Mouse (Mus musculus) erythroblast, embryonic 14.5 days (primary cell): ENCODE results near the gene Esp8.

Experiments
- GATA1 ChIP-seq: IDR thresholded peaks from 2 replicates; pipeline ENCODE4 v1.6.1; 2012; ENCODE audit warnings: low read length, inconsistent platforms, mixed read lengths
- TAL1 ChIP-seq: IDR thresholded peaks from 3 replicates; pipeline ENCODE4 v1.6.1; 2012; ENCODE audit warnings: low read length, inconsistent platforms, mixed read lengths

DNA sequence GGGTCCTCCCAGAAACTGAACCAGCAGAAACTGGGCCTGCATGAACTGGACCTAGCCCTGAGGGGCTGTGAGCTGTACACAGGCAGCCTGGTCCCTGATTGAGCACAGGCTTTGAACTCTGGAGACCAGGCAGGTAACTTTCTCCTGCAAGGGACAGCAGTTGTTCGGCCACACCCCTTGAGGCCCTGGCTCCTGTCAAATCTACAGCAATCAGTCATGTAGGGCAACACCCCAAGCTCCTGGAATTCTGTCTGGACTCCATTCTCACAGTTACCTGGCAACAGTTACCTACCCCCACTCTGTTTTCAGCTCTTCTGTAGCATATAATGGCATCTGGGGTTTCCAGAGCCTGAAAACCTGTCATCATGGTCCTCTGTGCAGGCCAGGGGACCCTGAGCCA, 11.3 kb downstream of the Esp8 start:
- TF ChIP-seq GATA1: no peak
- no peak for TF ChIP-seq TAL1
